Mouse (Mus musculus) frontal cortex, adult (tissue): ENCODE measurements at regions not wholly inside any gene's neighbourhood (a gene's known extent, or its start where the extent isn't known, plus 50 kb on each side); places are given as distances from the start of the nearest gene placed in this dataset.
"Not testable (repeated sequence)": the region's sequence is repeated elsewhere in the genome, so short reads cannot be mapped to it uniquely, and the experiment has no call there.

Source experiments
- ATAC-seq: cut with Nextera tagmentation; 2 replicates; pipeline ENCODE4 v1.9.2; 2017; ENCODE audit warnings: mild to moderate bottlenecking, moderate library complexity, mixed read lengths; ENCODE audit not compliant: low TSS enrichment

- peak; percentile 100 for ATAC-seq
Measured at GRCm38 (mm10) chr10:16171251-16171650, 1453.2 kb upstream of the Gje1 start.

DNA sequence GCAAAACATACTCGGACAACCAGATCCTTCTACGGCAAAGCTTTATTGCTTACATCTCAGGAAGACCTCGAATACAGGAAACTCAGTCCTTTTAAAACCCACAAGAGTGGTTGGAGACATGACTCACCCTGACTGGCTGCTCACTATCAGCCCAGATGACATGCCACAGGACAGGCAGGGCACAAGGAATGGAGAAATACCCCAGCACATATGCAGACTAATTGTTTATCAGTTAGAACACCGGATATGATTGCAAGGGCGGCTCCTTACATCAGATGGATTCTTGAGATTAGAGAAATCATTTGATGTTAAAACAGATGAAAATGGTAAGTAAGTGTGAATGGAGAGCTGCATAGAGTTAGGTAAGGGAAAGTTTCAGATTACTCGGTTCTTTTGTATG is 1441.5 kb upstream of the Gje1 start:
- not testable (repeated sequence) for ATAC-seq

- ATAC-seq, result no peak
Measured at GRCm38 (mm10) chr10:16158445-16158844, 1440.4 kb upstream of the Gje1 start.

- ATAC-seq, result peak; percentile 98
Measured at GRCm38 (mm10) chr10:16156954-16157353, 1438.9 kb upstream of the Gje1 start.

DNA sequence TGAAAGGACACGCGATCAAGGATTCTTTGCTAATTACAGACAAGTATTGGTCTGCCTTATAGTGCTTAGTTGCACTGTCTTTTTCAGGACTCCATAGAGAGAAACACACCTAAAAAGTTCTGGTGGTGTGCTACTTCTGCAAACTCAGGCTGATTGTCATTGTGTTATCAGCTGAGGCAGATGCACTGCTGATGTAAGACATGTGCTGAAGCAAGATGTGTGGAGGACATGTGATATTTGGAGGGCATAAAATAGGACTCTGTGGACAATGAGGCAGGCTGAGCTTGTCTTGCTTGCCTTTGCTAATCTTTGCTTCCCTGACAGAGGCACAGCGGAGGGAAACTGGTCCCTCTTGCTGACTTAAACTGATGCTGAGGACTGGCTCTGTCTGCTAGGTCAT is 1431.0 kb upstream of the Gje1 start:
- no peak for ATAC-seq

GRCm38 (mm10) chr10:16145397-16145796 is 1427.4 kb upstream of the Gje1 start:
- ATAC-seq, result no peak

- ATAC-seq, result peak; percentile 81
Measured at GRCm38 (mm10) chr10:16123902-16124301, 1405.9 kb upstream of the Gje1 start.

- ATAC-seq, result no peak
Measured at GRCm38 (mm10) chr10:16088210-16088609, 1370.2 kb upstream of the Gje1 start.

GRCm38 (mm10) chr10:16053008-16053407 is 1335.0 kb upstream of the Gje1 start:
- ATAC-seq, result no peak

DNA sequence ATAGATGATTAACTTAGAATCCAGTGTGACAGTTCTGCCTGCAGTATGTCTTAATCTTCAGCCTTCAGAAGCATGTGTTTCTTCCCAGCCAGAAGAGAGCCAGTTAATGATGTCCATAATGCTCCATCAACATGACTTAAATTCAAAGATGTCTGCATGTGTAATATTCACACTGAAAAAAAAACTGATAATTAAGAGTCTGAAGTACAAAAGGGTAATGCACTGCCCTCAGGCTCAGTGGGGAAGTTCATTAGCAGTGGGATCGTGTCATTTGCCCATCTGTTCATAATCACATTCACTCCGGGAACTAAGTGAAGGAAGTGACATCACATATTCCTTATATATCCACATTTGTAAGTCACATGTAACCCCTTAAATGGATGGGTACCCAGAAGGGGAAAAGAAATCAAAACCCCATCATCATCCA is 1334.5 kb upstream of the Gje1 start:
- no peak for ATAC-seq

GRCm38 (mm10) chr10:16036255-16036654 is 1318.2 kb upstream of the Gje1 start:
- no peak for ATAC-seq

GRCm38 (mm10) chr10:16033096-16033495 is 1315.1 kb upstream of the Gje1 start:
- no peak for ATAC-seq

DNA sequence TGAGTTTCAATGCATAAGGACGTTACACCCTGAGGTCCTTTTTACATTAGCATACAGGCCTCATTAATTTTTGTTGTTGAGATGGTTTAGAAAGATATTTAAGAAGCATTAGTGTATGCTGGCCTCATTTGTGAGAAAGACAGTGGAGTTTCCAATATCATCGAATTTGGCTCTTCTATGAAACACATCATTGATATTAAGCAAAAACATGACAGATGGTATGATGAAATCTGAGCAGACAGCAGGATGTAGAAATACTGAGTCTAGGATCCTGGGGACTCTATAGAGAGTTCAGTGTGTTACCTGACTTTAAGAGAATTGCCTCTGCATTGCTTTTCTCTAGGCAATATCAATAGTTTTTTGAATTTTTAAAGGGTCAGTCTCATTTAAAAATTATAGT is 1312.8 kb upstream of the Gje1 start:
- no peak for ATAC-seq

DNA sequence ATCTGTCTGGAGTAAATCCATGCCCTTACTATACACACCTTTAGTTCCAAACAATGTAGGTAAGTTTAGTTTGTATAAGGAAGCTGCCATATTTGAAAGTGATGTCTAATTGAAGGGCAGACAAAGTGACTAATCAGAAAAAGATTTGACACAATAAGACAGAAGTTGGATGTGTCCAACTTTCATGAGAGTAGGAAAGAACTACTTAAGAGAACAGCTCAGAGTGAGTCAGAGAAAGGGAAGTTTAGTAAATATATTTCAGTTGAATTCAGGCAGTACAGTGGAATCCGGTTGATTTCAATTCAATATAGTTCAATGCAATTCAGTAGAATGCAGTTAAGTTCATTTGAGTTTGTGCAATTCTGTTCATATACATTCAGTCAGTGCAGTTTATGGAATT is 1296.8 kb upstream of the Gje1 start:
- ATAC-seq, result no peak

DNA sequence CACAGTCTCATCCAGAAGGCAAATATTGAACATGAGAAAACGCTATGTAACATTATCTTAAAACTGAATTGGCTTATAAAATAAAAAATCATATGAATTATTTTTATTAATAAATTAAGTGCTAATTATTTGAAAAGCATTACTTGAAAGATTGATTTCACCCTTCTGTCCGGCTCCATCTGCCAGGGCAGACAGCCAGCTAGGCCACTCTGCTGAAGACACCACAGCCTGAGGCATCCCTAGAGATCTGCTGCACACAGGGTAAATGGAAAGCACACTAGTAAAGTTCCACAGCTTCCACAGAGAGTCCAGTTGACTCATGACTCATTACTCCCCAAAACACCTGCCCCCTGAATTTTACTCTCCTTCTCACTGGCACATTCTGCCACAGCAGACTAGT is 1283.2 kb upstream of the Gje1 start:
- no peak for ATAC-seq

GRCm38 (mm10) chr10:15993275-15993674 is 1275.3 kb upstream of the Gje1 start:
- no peak for ATAC-seq
